Mouse (Mus musculus) midbrain, embryonic 12.5 days (tissue): Measurements from ENCODE around the gene Ccdc149. TPM values are rescaled to one million over a fixed set of nuclear protein-coding genes. Genes with fewer than 3 reads are reported as not detected.

ENCODE experiments used
- ATAC-seq: fragments of 200-750 bp; cut with Nextera tagmentation; 2 replicates; pipeline ENCODE4 v1.8.0; 2017; ENCODE audit warnings: low read depth, moderate TSS enrichment, moderate library complexity; ENCODE audit not compliant: low FRiP score
- H3K27ac ChIP-seq: fragments of 300-500 bp; sonication (generic); replicated peaks from 2 replicates; pipeline ENCODE4 v1.5.1; 2016; ENCODE audit warnings: mild to moderate bottlenecking
- H3K27me3 ChIP-seq: fragments of 300-500 bp; sonication (generic); 2 replicates; pipeline ENCODE4 v1.6.1; 2016; ENCODE audit warnings: mild to moderate bottlenecking
- H3K36me3 ChIP-seq: fragments of 300-500 bp; sonication (generic); 2 replicates; pipeline ENCODE4 v1.6.1; 2016
- H3K4me1 ChIP-seq: fragments of 300-500 bp; sonication (generic); 2 replicates; pipeline ENCODE4 v1.6.1; 2016
- H3K4me2 ChIP-seq: fragments of 300-500 bp; sonication (generic); replicated peaks from 2 replicates; pipeline ENCODE4 v1.6.1; 2016; ENCODE audit warnings: mild to moderate bottlenecking, moderate library complexity
- H3K4me3 ChIP-seq: fragments of 300-500 bp; sonication (generic); 2 replicates; pipeline ENCODE4 v1.5.1; 2016; ENCODE audit warnings: mild to moderate bottlenecking
- H3K9ac ChIP-seq: fragments of 300-500 bp; sonication (generic); replicated peaks from 2 replicates; pipeline ENCODE4 v1.6.1; 2016; ENCODE audit warnings: mild to moderate bottlenecking, moderate library complexity
- H3K9me3 ChIP-seq: fragments of 300-500 bp; sonication (generic); 2 replicates; pipeline ENCODE4 v1.6.1; 2016; ENCODE audit warnings: mild to moderate bottlenecking
- WGBS: fragments of 180-500 bp; shearing (Covaris S2); methylation state at CpG from one replicate; pipeline ENCODE4 v1.1.7; 2016; 5-methylcytosine and 5-hydroxymethylcytosine counted together
- polyA plus RNA-seq: library from polyadenylated mRNA; unstranded; fragments of >200 nt; fragmentation: Nextera tagmentation; extraction: Ambion mirVana; gene quantifications from 2 replicates; pipeline ENCODE4 v1.2.1, GENCODE M21; 2016

Gene Ccdc149
- polyA plus RNA-seq, 1 experiment from 2014 or later, result 5.1 TPM

DNA sequence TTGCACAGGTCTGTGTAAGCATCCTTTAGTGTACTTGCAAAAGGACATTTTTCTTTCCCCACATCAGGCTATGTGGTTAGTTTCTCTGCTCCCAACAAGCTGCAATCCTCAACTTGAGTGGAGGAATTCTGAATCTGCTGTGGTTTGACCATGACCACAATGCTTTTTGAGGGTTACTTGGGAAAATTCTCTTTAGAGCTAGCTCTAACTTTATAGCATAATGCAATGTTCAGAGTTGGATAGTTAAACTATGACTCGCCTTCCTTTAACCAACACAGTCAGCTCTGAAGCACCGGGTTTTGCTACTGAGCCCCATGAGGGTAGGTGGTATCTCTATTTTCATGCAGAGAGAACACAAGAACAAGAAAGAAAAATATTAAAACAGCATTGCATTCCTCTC lies 119.8 kb downstream of the Ccdc149 start:
- Histone ChIP-seq H3K36me3 (no peaks in the 10 kb centered on the region), H3K27ac (no peak overlapping the region), H3K4me2 (no peak overlapping the region), H3K9ac (no peak overlapping the region), H3K27me3 (no peaks in the 10 kb centered on the region), H3K4me3 (no peak overlapping the region), H3K4me1 (no peaks in the 10 kb centered on the region), H3K9me3 (no peaks in the 10 kb centered on the region)
- no peak for ATAC-seq
- 87% methylated on average over 2 of the region's 2 CpGs for WGBS

DNA sequence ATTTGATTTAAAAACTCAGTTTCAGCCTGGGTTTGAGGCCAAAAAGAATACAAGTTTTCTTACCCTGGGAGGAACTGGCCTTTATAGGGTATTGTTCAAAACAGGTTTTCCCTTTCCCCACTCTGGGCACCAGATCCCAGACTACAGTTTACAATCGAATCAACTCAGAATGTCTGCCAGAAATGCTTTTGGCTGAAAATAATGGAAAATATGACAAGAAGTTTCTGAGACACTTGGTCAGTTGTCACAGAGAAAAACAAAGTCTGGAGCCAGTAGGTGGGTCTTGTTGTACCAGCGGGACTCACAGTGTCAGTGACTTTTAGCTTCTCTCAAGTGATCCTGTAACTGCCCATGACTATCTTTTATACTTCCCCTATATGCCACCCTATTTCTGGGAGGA lies 120.9 kb downstream of the Ccdc149 start:
- no peak overlapping the region for H3K27ac ChIP-seq
- no peaks in the 10 kb centered on the region for H3K9me3 ChIP-seq
- H3K27me3 ChIP-seq, result no peaks in the 10 kb centered on the region
- ATAC-seq, result no peak
- no peaks in the 10 kb centered on the region for H3K36me3 ChIP-seq
- WGBS, result 95% methylated on average over 2 of the region's 2 CpGs
- no peak overlapping the region for H3K9ac ChIP-seq
- no peak overlapping the region for H3K4me3 ChIP-seq
- no peak overlapping the region for H3K4me2 ChIP-seq
- no peaks in the 10 kb centered on the region for H3K4me1 ChIP-seq

DNA sequence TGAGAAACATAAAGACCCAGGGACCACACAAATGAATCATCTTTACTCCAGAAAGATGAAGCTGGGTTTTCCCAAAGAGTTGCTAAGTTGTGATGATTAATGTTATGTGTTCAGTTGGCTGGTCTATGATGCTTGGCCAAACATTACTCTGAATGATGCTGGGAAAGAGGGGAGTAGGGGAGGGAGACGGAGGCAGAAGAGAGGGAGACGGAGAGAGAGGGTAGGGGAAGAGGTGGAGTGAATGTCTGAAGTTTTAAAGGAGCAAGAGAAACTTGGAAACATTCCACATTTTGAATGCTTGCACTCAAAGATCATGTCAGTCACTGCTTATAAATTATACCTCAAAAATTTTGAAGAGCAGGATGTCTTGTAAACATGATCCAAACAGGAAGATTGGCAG lies 124.4 kb downstream of the Ccdc149 start:
- H3K4me2 ChIP-seq, result no peak overlapping the region
- 68% methylated on average over 2 of the region's 2 CpGs for WGBS
- no peaks in the 10 kb centered on the region for H3K9me3 ChIP-seq
- H3K4me1 ChIP-seq, result no peaks in the 10 kb centered on the region
- ATAC-seq, result no peak
- no peak overlapping the region for H3K9ac ChIP-seq
- H3K4me3 ChIP-seq, result no peak overlapping the region
- no peaks in the 10 kb centered on the region for H3K27me3 ChIP-seq
- H3K27ac ChIP-seq, result no peak overlapping the region
- no peaks in the 10 kb centered on the region for H3K36me3 ChIP-seq

DNA sequence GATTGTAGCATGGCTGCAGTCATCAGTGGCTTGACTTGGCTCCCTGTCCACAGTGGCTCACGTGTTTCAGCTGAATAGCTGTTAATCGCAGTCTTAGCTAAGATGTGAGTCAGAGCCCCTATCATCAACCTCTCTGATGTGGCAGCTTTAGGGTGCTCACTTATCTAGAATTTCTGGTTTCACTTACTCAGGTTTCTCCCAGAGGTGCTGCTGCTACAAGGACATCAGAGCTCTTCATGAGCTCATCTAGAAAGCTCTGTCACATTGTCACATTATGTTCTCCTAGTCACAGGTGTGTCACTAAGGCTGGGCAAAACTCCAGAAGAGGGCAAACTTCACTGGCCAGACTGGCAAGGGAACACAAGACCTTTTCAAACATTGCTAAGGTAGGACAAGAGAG lies 132.2 kb downstream of the Ccdc149 start:
- Histone ChIP-seq H3K27me3 (no peaks in the 10 kb centered on the region), H3K4me2 (no peak overlapping the region), H3K9ac (no peak overlapping the region), H3K27ac (no peak overlapping the region), H3K4me3 (no peak overlapping the region), H3K4me1 (no peaks in the 10 kb centered on the region), H3K36me3 (no peaks in the 10 kb centered on the region), H3K9me3 (no peaks in the 10 kb centered on the region)
- ATAC-seq, result no peak
- WGBS, result 86% methylated on average over 2 of the region's 2 CpGs

- Histone ChIP-seq H3K27ac (no peak overlapping the region), H3K27me3 (no peaks in the 10 kb centered on the region), H3K4me2 (no peak overlapping the region), H3K36me3 (no peaks in the 10 kb centered on the region), H3K9ac (no peak overlapping the region), H3K4me3 (no peak overlapping the region), H3K9me3 (no peaks in the 10 kb centered on the region), H3K4me1 (no peaks in the 10 kb centered on the region)
- 89% methylated on average over 3 of the region's 3 CpGs for WGBS
- no peak for ATAC-seq
These were observed 135.7 kb downstream of the Ccdc149 start for GRCm38 (mm10) chr5:52335590-52335989.

DNA sequence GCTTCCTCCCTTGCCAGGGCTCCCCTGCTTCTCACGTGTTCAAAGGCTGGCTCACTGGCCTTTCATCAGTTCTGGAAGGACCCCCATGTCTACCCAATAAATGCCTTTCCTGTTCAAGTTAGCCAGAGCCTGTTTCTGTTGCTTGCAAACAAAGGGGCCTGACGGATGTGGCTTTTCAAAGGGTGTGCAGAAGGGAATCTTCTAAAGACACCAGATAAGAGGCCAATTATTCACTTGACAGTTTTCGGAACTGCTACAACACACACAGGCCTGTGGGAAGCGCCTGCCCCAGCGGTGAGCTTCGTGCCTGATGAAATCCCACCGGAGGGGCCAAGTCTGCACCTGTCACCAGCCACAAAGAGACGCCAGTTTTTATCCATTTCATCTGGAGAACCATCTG lies 139.2 kb downstream of the Ccdc149 start:
- Histone ChIP-seq H3K27ac (no peak overlapping the region), H3K4me1 (no peaks in the 10 kb centered on the region), H3K36me3 (no peaks in the 10 kb centered on the region), H3K9me3 (no peaks in the 10 kb centered on the region), H3K4me2 (no peak overlapping the region), H3K9ac (no peak overlapping the region), H3K27me3 (no peaks in the 10 kb centered on the region), H3K4me3 (no peak overlapping the region)
- no peak for ATAC-seq
- 20% methylated on average over 8 of the region's 8 CpGs for WGBS

Other genes with a start within 250 kb of the Ccdc149 start
- 0.36 and 0.52 TPM in 2 replicates for gene Sod3, start 107.7 kb downstream of the Ccdc149 start, polyA plus RNA-seq
- gene Lgi2, start 94.9 kb upstream of the Ccdc149 start, polyA plus RNA-seq, result 1.4 and 1.9 TPM in 2 replicates
- gene Sepsecs, start 198.2 kb upstream of the Ccdc149 start, polyA plus RNA-seq, result 8.5 and 9.4 TPM in 2 replicates